Mouse (Mus musculus) neural tube, embryonic 13.5 days (tissue): ENCODE results near the gene Dusp2. TPM values are rescaled to one million over a fixed set of nuclear protein-coding genes. Genes with fewer than 3 reads are reported as not detected.

Experiments
- ATAC-seq: fragments of 200-750 bp; cut with Nextera tagmentation; 2 replicates; pipeline ENCODE4 v1.8.0; 2017; ENCODE audit warnings: low read depth, mild to moderate bottlenecking, moderate TSS enrichment, moderate library complexity
- H3K27ac ChIP-seq: fragments of 300-500 bp; sonication (generic); replicated peaks from 2 replicates; pipeline ENCODE4 v1.5.1; 2015; ENCODE audit warnings: moderate library complexity, mild to moderate bottlenecking, inconsistent platforms
- H3K27me3 ChIP-seq: fragments of 300-500 bp; sonication (generic); 2 replicates; pipeline ENCODE4 v1.6.1; 2015; ENCODE audit warnings: mild to moderate bottlenecking, inconsistent platforms
- H3K36me3 ChIP-seq: fragments of 300-500 bp; sonication (generic); 2 replicates; pipeline ENCODE4 v1.6.1; 2015; ENCODE audit warnings: mild to moderate bottlenecking, inconsistent platforms
- H3K4me1 ChIP-seq: fragments of 300-500 bp; sonication (generic); replicated peaks from 2 replicates; pipeline ENCODE4 v1.6.1; 2015; ENCODE audit warnings: inconsistent platforms
- H3K4me2 ChIP-seq: fragments of 300-500 bp; sonication (generic); 2 replicates; pipeline ENCODE4 v1.6.1; 2015; ENCODE audit warnings: inconsistent platforms, mild to moderate bottlenecking, moderate library complexity
- H3K4me3 ChIP-seq: fragments of 300-500 bp; sonication (generic); 2 replicates; pipeline ENCODE4 v1.5.1; 2015; ENCODE audit warnings: mild to moderate bottlenecking, inconsistent platforms
- H3K9ac ChIP-seq: fragments of 300-500 bp; sonication (generic); 2 replicates; pipeline ENCODE4 v1.6.1; 2015; ENCODE audit warnings: moderate library complexity, mild to moderate bottlenecking, inconsistent platforms
- H3K9me3 ChIP-seq: fragments of 300-500 bp; sonication (generic); 2 replicates; pipeline ENCODE4 v1.6.1; 2016; ENCODE audit warnings: inconsistent platforms
- WGBS: fragments of 180-500 bp; shearing (Covaris S2); methylation state at CpG from one replicate; pipeline ENCODE4 v1.1.7; 2015; 5-methylcytosine and 5-hydroxymethylcytosine counted together
- polyA plus RNA-seq: library from polyadenylated mRNA; unstranded; fragments of >200 nt; fragmentation: Nextera tagmentation; extraction: Ambion mirVana; gene quantifications from 2 replicates; pipeline ENCODE4 v1.2.1, GENCODE M21; 2015

Gene Dusp2
- polyA plus RNA-seq, 1 experiment from 2014 or later = 9.1 TPM

DNA sequence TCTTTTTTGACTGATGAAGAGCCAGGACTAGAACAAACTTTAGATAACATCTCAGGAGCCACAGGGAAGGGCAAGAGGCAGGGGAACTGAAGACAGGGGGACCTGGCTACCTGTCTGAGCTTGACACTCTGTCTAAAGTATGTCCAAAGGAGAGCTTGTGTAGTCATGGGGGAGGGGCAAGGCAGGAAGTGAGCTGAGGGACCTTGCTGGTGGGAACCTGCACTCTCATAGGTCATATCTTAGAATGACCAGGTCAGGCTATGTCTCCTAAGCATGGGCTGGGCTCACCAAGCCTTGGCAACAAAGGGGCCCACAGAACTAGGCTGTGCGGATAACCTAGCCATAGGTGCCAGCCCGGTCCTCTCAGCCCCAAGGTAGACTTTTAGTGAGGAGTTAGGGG is 36.1 kb downstream of the Dusp2 start:
- Histone ChIP-seq H3K4me3 (no peak overlapping the region), H3K4me1 (no peaks in the 10 kb centered on the region), H3K36me3 (no peaks in the 10 kb centered on the region), H3K27me3 (peaks cover 10% of the 10 kb centered on the region; the same call in 1 of the 2 replicates), H3K9me3 (no peaks in the 10 kb centered on the region), H3K9ac (no peak overlapping the region), H3K27ac (no peak overlapping the region), H3K4me2 (no peak overlapping the region)
- 87% methylated on average over 2 of the region's 2 CpGs for WGBS
- no peak for ATAC-seq

- 85% methylated on average over 3 of the region's 3 CpGs for WGBS
- H3K27me3 ChIP-seq = no peaks in the 10 kb centered on the region
- H3K9ac ChIP-seq = no peak overlapping the region
These were observed 38.2 kb downstream of the Dusp2 start for GRCm38 (mm10) chr2:127374131-127374530.

GRCm38 (mm10) chr2:127375087-127375486 is 39.1 kb downstream of the Dusp2 start:
- no peak for ATAC-seq
- no peaks in the 10 kb centered on the region for H3K27me3 ChIP-seq
- peaks cover 11% of the 10 kb centered on the region for H3K4me1 ChIP-seq
- 74% methylated on average over 3 of the region's 3 CpGs for whole genome bisulfite sequencing
- H3K4me3 ChIP-seq = no peak overlapping the region
- H3K4me2 ChIP-seq = no peak overlapping the region
- H3K9me3 ChIP-seq = no peaks in the 10 kb centered on the region
- H3K27ac ChIP-seq = no peak overlapping the region
- no peaks in the 10 kb centered on the region for H3K36me3 ChIP-seq
- H3K9ac ChIP-seq = no peak overlapping the region

More at GRCm38 (mm10) chr2:127374131-127374530, 38.2 kb downstream of the Dusp2 start:
- no peaks in the 10 kb centered on the region for H3K36me3 ChIP-seq
- no peak overlapping the region for H3K27ac ChIP-seq
- no peak overlapping the region for H3K4me2 ChIP-seq
- peaks cover 11% of the 10 kb centered on the region for H3K4me1 ChIP-seq
- H3K9me3 ChIP-seq = no peaks in the 10 kb centered on the region
- ATAC-seq = no peak
- H3K4me3 ChIP-seq = no peak overlapping the region

- Histone ChIP-seq H3K27ac (no peak overlapping the region), H3K9me3 (no peaks in the 10 kb centered on the region), H3K36me3 (no peaks in the 10 kb centered on the region), H3K4me3 (no peak overlapping the region), H3K4me1 (peaks cover 11% of the 10 kb centered on the region), H3K4me2 (no peak overlapping the region), H3K9ac (no peak overlapping the region), H3K27me3 (no peaks in the 10 kb centered on the region)
- 51% methylated on average over 7 of the region's 7 CpGs for WGBS
- ATAC-seq = 0 out of 2 replicates have a peak, but pooled peaks have one; percentile 29
These were observed 39.9 kb downstream of the Dusp2 start for GRCm38 (mm10) chr2:127375759-127376341.

GRCm38 (mm10) chr2:127376423-127377051 is 40.6 kb downstream of the Dusp2 start:
- no peak for ATAC-seq
- WGBS = 75% methylated on average over 6 of the region's 6 CpGs

GRCm38 (mm10) chr2:127377942-127378610 is 42.1 kb downstream of the Dusp2 start:
- Histone ChIP-seq H3K27me3 (no peaks in the 10 kb centered on the region), H3K9me3 (no peaks in the 10 kb centered on the region), H3K4me1 (peaks cover 11% of the 10 kb centered on the region), H3K27ac (no peak overlapping the region), H3K36me3 (no peaks in the 10 kb centered on the region), H3K4me2 (no peak overlapping the region), H3K4me3 (no peak overlapping the region), H3K9ac (no peak overlapping the region)
- 60% methylated on average over 7 of the region's 7 CpGs for WGBS
- ATAC-seq = peak; percentile 67; the same call in 1 of the 2 replicates

More at GRCm38 (mm10) chr2:127376423-127377051, 40.6 kb downstream of the Dusp2 start:
- H3K4me3 ChIP-seq = no peak overlapping the region
- H3K9ac ChIP-seq = no peak overlapping the region
- H3K27ac ChIP-seq = no peak overlapping the region
- H3K9me3 ChIP-seq = no peaks in the 10 kb centered on the region
- H3K4me2 ChIP-seq = no peak overlapping the region
- H3K36me3 ChIP-seq = no peaks in the 10 kb centered on the region
- H3K27me3 ChIP-seq = no peaks in the 10 kb centered on the region
- H3K4me1 ChIP-seq = peaks cover 11% of the 10 kb centered on the region

- Histone ChIP-seq H3K27ac (no peak overlapping the region), H3K9me3 (no peaks in the 10 kb centered on the region), H3K36me3 (no peaks in the 10 kb centered on the region), H3K4me3 (no peak overlapping the region), H3K4me1 (peaks cover 11% of the 10 kb centered on the region), H3K9ac (no peak overlapping the region), H3K4me2 (no peak overlapping the region), H3K27me3 (no peaks in the 10 kb centered on the region)
- ATAC-seq = no peak
- 75% methylated on average over 7 of the region's 7 CpGs for WGBS
These were observed 42.6 kb downstream of the Dusp2 start for GRCm38 (mm10) chr2:127378611-127378990.

DNA sequence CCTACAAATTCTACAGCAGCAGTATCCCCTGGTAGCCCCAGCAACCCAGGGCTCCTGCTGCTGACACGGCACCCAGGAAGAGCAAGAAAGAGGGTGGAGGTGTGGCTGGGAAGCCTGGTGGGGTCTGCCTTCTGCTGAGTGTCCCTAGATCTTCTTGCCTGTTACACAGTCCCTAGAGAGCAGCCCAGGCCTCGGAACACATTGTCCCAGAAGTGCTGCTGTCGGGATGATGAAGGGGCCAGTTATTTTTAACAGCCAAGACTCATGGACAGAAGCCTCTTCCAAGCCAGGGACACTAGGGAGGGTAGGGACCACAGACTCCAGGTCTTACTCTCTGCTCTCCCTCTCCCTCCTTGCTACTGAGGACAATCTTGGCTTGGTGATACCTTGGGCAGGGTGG is 43.3 kb downstream of the Dusp2 start:
- Histone ChIP-seq H3K4me1 (peaks cover 11% of the 10 kb centered on the region), H3K9ac (no peak overlapping the region), H3K27me3 (no peaks in the 10 kb centered on the region), H3K27ac (no peak overlapping the region), H3K9me3 (no peaks in the 10 kb centered on the region), H3K4me2 (no peak overlapping the region), H3K36me3 (no peaks in the 10 kb centered on the region), H3K4me3 (no peak overlapping the region)
- 72% methylated on average over 3 of the region's 3 CpGs for WGBS
- no peak for ATAC-seq

- H3K36me3 ChIP-seq = no peaks in the 10 kb centered on the region
- WGBS = 76% methylated on average over 7 of the region's 7 CpGs
- no peak overlapping the region for H3K27ac ChIP-seq
- no peak overlapping the region for H3K4me2 ChIP-seq
- H3K9me3 ChIP-seq = no peaks in the 10 kb centered on the region
- H3K9ac ChIP-seq = no peak overlapping the region
- H3K27me3 ChIP-seq = no peaks in the 10 kb centered on the region
- ATAC-seq = no peak
- no peaks in the 10 kb centered on the region for H3K4me1 ChIP-seq
- no peak overlapping the region for H3K4me3 ChIP-seq
These were observed 47.9 kb downstream of the Dusp2 start for GRCm38 (mm10) chr2:127383881-127384280.

DNA sequence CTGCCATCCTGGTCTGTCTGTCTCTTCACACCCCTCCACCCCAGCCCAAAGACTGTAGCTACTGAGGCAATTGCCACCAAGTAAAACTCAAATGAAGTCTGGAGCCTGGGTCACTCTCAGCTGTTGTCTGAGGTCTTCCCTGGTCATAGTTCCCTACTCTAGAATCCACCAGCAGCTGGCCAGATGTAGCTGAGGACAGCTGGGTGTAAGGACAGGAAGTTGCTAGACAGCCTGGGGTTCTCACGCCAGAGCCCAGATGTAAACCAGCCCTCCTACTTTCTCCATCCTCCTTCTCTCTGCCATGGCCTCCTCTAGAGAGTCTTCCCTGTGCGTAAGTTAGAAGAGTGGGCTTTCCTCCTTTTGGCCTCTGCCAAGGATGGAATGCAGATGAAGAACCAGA is 51.6 kb downstream of the Dusp2 start:
- Histone ChIP-seq H3K9ac (no peak overlapping the region), H3K4me1 (no peaks in the 10 kb centered on the region), H3K4me2 (no peak overlapping the region), H3K36me3 (no peaks in the 10 kb centered on the region), H3K9me3 (no peaks in the 10 kb centered on the region), H3K4me3 (no peak overlapping the region), H3K27me3 (no peaks in the 10 kb centered on the region), H3K27ac (no peak overlapping the region)
- WGBS = 86% methylated on average over 2 of the region's 2 CpGs
- no peak for ATAC-seq
